Mouse (Mus musculus) adipocyte (in vitro differentiated cells): Measurements from ENCODE around the gene Actb.

ENCODE experiments used
- DNase-seq: peaks from one replicate; pipeline ENCODE4 v3.0.0-alpha.2; 2016; ENCODE audit warnings: low spot score

Actb gene

GRCm38 (mm10) chr5:142878570-142878969 is 28.0 kb downstream of the Actb start:
- no peak for DNase-seq

GRCm38 (mm10) chr5:142877337-142878280 is 28.9 kb downstream of the Actb start:
- DNase-seq, result peak; percentile 87

- no peak for DNase-seq
Measured at GRCm38 (mm10) chr5:142876896-142877295, 29.7 kb downstream of the Actb start.

- no peak for DNase-seq
Measured at GRCm38 (mm10) chr5:142875513-142875905, 31.0 kb downstream of the Actb start.

- no peak for DNase-seq
Measured at GRCm38 (mm10) chr5:142874791-142875512, 31.6 kb downstream of the Actb start.

- DNase-seq, result no peak
Measured at GRCm38 (mm10) chr5:142873718-142874117, 32.8 kb downstream of the Actb start.

GRCm38 (mm10) chr5:142871765-142872164 is 34.8 kb downstream of the Actb start:
- no peak for DNase-seq

- no peak for DNase-seq
Measured at GRCm38 (mm10) chr5:142869463-142869862, 37.1 kb downstream of the Actb start.

GRCm38 (mm10) chr5:142857763-142858229 is 48.8 kb downstream of the Actb start:
- DNase-seq, result no peak

- DNase-seq, result no peak
Measured at GRCm38 (mm10) chr5:142856408-142856807, 50.1 kb downstream of the Actb start.

GRCm38 (mm10) chr5:142854877-142855276 is 51.7 kb downstream of the Actb start:
- peak; percentile 34 for DNase-seq

GRCm38 (mm10) chr5:142853585-142853984 is 53.0 kb downstream of the Actb start:
- no peak for DNase-seq
